Mouse (Mus musculus): ENCODE data around the gene Abcc8.

GRCm38 (mm10) chr7:46201649-46202048 is 21.8 kb upstream of the Abcc8 start:
- TF ChIP-seq GATA1 (IDR thresholded peaks at IDR 0.05; ENCODE audit: borderline replicate concordance, low read length), result no peak
- TF ChIP-seq FLI1 (IDR thresholded peaks at IDR 0.05; ENCODE audit: low read length), result no peak

All from megakaryocyte, embryonic 14.5 days (primary cell).